Mouse (Mus musculus) brown adipose tissue, adult 24 weeks (tissue): ENCODE measurements at regions not wholly inside any gene's neighbourhood (a gene's known extent, or its start where the extent isn't known, plus 50 kb on each side); places are given as distances from the start of the nearest gene placed in this dataset.

ENCODE experiments used
- H3K27ac ChIP-seq: fragments of 200-500 bp; replicated peaks from 2 replicates; pipeline ENCODE4 v1.5.1; 2012; ENCODE audit warnings: low read depth, mild to moderate bottlenecking, low read length
- H3K4me1 ChIP-seq: fragments of 200-500 bp; 2 replicates; pipeline ENCODE4 v1.6.1; 2012; ENCODE audit warnings: low read length, mixed read lengths; ENCODE audit not compliant: control insufficient read depth, insufficient read depth, insufficient read length
- H3K4me3 ChIP-seq: fragments of 200-500 bp; 2 replicates; pipeline ENCODE4 v1.5.1; 2012; ENCODE audit warnings: low read depth, mild to moderate bottlenecking, low read length, moderate library complexity; ENCODE audit not compliant: insufficient read depth

DNA sequence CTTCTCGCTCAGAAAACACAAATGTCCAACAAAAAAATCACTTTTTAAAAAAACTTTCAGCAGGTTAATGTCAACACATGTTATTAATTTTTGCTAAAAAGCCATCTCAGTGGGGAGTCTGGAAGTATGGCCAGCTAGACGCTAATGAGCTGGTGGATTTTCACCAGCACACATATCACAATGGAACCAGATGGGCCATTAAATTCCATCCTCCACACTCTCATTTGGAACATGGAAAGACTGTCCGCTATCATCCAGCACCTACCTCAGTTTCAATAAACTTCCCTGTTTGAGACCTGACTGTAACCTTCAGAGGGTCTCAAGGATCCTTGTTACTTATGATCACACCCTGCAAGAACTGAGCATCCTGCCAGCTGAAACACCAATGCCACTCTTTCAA, 296.7 kb downstream of the Dcdc2c start:
- Histone ChIP-seq H3K27ac (no peak overlapping the region), H3K4me3 (no peak overlapping the region), H3K4me1 (no peaks in the 10 kb centered on the region)

DNA sequence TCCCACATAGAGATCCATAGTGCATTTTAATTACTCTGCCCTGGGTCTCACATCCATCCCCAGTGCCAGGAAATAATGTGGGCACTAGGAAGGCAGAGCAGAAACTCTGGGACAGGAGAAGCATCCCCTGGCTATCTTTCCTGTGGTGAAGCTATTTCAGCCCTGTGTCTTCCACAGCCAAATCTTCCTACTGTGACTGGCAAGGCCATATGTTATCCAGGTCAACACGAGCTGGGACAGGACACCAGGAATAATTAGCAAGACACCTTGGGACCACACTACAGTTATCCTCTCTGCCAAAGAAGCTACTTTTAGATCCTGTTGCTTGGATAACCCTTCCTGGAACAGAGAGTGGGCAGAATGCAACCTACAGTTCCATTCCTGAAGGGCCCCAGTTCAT, 301.7 kb downstream of the Dcdc2c start:
- H3K4me1 ChIP-seq: no peaks in the 10 kb centered on the region
- H3K27ac ChIP-seq: no peak overlapping the region
- no peak overlapping the region for H3K4me3 ChIP-seq

DNA sequence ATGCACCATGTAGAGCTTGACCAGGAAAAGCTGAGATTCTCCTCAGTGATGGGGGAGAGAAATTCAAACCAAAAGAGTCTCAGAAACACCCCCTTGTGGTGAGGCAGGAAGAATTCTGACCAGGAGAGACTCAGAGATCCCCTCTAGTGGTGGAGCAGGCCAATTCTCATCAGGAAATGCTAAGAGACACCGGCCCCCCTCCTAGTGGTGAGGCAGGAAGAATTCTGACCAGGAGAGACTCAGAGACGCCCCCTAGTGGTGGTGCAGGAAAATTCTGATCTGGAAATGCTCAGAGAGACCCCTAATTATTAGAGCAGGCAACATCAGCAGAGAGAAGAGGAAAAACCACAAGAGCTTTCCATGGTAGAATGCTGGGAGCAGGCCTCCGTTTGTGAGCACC, 303.4 kb downstream of the Dcdc2c start:
- H3K4me3 ChIP-seq: no peak overlapping the region
- no peaks in the 10 kb centered on the region for H3K4me1 ChIP-seq

GRCm38 (mm10) chr12:28248287-28248686, 303.9 kb downstream of the Dcdc2c start:
- Histone ChIP-seq H3K4me3 (no peak overlapping the region), H3K27ac (no peak overlapping the region), H3K4me1 (no peaks in the 10 kb centered on the region)

More for the DNA sequence above, 303.4 kb downstream of the Dcdc2c start:
- H3K27ac ChIP-seq: no peak overlapping the region

DNA sequence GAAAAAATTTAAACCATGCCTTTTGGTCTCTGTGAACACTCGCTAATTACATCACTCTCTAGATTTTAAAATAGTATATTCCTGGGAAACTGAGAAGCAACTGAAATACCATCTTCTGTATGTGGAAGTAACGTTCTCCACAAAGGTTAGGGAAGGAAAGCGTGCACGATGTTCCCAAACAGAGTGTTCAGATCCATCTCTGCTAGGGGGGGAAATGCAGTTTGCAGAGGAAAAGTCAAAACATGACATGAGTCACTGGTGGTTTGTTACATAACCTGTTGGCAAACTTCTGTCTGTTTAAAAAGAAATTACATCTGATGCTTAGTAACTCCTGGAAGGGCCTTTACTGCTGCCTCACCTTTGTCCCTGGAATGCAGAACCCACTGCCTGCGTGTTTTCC, 314.2 kb downstream of the Dcdc2c start:
- no peak overlapping the region for H3K27ac ChIP-seq
- H3K4me1 ChIP-seq: no peaks in the 10 kb centered on the region
- H3K4me3 ChIP-seq: no peak overlapping the region

GRCm38 (mm10) chr12:28237041-28237440, 315.2 kb downstream of the Dcdc2c start:
- Histone ChIP-seq H3K4me3 (no peak overlapping the region), H3K27ac (no peak overlapping the region), H3K4me1 (no peaks in the 10 kb centered on the region)

DNA sequence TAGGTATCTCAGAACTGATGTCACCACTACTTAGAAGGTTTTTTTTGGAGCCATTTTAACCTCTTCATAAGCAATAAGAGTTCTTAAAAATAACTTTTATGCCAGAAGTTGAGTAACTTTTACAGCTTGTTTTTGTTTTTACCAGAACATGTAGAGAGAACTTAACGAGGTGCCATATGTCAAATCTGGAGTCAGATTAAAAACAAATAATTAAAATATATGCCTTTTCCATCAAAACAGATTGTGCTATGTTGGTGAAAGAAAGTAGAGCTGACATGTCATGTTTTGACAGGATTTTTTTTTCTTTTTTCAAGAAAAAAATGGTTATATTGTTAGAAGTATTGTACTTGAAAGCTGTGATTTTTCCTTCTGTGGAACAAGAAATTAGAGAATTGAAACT, 349.4 kb downstream of the Dcdc2c start:
- Histone ChIP-seq H3K4me3 (no peak overlapping the region), H3K27ac (no peak overlapping the region), H3K4me1 (no peaks in the 10 kb centered on the region)

DNA sequence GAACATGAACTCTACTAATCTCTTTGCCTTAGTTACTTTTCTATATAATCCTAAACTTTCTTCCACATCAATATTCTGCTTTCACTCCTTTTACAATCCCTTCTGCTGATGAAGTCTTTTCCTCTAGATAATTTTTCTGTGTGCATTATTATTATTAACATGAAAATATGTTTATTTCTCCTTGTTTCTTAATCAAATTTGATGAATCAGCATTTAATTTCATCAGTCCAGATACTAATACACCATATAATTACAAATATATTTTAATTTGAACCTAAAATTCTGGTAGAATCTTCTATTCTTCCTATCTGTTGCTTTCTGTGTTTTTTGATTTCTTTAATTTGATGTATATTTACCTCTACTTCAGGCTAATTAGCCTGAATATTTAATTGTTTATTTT, 365.5 kb downstream of the Dcdc2c start:
- H3K27ac ChIP-seq: no peak overlapping the region
- no peaks in the 10 kb centered on the region for H3K4me1 ChIP-seq
- H3K4me3 ChIP-seq: no peak overlapping the region

GRCm38 (mm10) chr12:28181265-28181664, 370.9 kb downstream of the Dcdc2c start:
- Histone ChIP-seq H3K4me1 (no peaks in the 10 kb centered on the region), H3K4me3 (no peak overlapping the region), H3K27ac (no peak overlapping the region)

- no peak overlapping the region for H3K27ac ChIP-seq
- H3K4me1 ChIP-seq: no peaks in the 10 kb centered on the region
- H3K4me3 ChIP-seq: no peak overlapping the region
These were observed 376.2 kb downstream of the Dcdc2c start for GRCm38 (mm10) chr12:28176016-28176415.

- Histone ChIP-seq H3K27ac (no peak overlapping the region), H3K4me3 (no peak overlapping the region), H3K4me1 (no peaks in the 10 kb centered on the region)
These were observed 378.1 kb downstream of the Dcdc2c start for GRCm38 (mm10) chr12:28174078-28174477.

DNA sequence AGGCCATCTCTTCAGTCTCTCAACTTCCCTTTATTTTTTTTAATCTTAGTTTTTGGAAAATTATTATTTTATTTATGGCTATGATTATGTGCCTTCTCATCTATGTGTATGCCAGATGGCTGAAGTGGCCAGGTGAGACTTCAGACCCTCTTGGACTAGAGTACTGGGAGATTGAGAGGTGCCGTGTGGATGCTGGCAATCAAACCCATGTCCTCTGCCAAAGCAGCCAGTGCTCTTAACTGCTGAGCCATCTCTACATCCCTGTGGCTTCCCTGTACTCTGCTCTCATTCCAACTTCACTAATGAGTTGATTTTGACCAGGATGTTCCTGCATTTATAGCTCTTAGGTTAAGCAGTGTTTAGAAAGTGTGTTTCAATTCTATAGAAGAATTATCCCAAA, 393.4 kb downstream of the Dcdc2c start:
- Histone ChIP-seq H3K4me1 (no peaks in the 10 kb centered on the region), H3K4me3 (no peak overlapping the region), H3K27ac (no peak overlapping the region)

DNA sequence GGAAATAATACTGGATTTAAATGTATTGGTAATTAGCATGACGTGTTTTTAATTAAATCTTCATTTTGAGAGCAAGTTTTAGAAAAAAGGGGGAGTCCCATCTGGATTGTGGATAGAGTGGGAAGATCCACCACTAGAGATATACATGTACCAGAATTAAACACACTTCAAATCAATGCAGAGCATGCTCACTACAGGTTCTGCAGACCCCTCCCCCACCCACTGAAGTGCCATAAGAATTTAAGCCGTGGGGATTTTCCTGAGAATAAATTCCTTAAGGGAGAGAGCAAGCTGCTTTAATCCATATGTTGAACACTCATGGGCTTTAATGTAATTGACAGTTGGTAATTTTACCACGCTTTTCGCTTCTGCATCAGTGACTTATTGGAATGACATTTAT, 401.4 kb downstream of the Dcdc2c start:
- H3K4me3 ChIP-seq: no peak overlapping the region
- H3K27ac ChIP-seq: no peak overlapping the region
- H3K4me1 ChIP-seq: no peaks in the 10 kb centered on the region

DNA sequence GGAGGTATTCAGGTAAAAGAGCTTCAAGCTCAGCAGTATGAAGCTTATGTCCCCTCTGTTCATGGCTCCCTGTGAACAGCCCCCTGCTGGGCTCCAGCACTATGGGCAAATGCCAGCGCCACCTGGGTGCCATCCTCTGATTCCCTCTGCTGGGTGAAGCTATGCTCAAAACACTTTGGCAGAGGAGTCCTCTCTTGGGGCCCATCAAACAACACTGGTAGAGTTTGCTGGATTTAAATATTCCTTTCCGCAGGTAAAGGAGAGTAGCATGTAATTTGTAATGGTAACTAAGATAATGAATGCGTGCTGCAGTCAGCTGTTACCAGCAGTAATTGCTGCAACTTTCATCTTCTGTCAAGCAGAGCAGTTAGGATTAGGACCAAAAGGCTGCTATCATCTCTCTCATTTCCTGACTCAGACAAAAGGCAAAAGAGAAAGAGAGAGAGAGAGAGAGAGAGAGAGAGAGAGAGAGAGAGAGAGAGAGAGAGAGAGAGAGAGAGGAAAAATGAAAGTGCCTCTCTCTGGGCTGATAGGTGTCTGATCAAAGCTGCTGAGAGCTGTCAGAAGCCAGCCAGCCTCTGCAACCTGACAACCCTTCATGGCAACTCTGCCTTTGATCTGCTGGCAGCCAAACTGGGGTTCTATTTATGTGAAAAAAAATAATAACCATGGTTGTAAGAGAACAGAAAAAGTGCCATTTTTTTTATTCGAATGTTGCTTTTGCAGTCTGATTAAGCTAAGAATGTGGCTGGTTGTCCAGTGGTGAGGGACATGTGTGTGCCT, 416.2 kb downstream of the Dcdc2c start:
- H3K27ac ChIP-seq: no peak overlapping the region
- H3K4me3 ChIP-seq: no peak overlapping the region
- H3K4me1 ChIP-seq: no peaks in the 10 kb centered on the region

DNA sequence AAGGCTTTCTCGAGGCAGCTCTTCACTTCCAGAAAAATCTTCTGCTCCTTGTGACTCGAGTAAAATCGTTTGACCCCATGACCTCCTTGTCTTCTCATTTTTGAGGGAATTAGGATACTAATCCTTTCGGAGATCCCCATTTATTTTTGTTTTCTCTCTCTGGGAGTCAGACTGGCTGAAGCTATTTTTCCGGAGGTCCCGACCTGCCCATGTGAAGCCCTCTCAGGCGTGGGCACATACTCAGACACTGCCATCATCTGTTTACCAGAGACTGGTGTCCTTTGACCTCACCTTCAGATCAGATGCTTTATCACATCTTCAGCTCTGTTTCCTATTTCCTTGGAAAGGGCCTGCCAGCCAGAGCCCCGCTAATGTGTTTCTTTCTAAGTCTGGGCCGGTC, 429.4 kb downstream of the Dcdc2c start:
- Histone ChIP-seq H3K27ac (no peak overlapping the region), H3K4me3 (no peak overlapping the region), H3K4me1 (no peaks in the 10 kb centered on the region)

GRCm38 (mm10) chr12:28120106-28120505, 432.1 kb downstream of the Dcdc2c start:
- Histone ChIP-seq H3K4me3 (no peak overlapping the region), H3K4me1 (no peaks in the 10 kb centered on the region), H3K27ac (no peak overlapping the region)
